Mouse (Mus musculus) midbrain, embryonic 16.5 days (tissue): ENCODE data around the gene Smim15. TPM values are rescaled to one million over a fixed set of nuclear protein-coding genes. Genes with fewer than 3 reads are reported as not detected.

Experiments used
- ATAC-seq: fragments of 200-750 bp; cut with Nextera tagmentation; 2 replicates; pipeline ENCODE4 v1.8.0; 2017; ENCODE audit warnings: moderate TSS enrichment
- H3K27ac ChIP-seq: fragments of 300-500 bp; sonication (generic); 2 replicates; pipeline ENCODE4 v1.5.1; 2014; ENCODE audit warnings: mild to moderate bottlenecking, low read length, mixed read lengths
- H3K27me3 ChIP-seq: fragments of 300-500 bp; sonication (generic); 2 replicates; pipeline ENCODE4 v1.6.1; 2014; ENCODE audit warnings: low read depth, low read length, mixed read lengths; ENCODE audit not compliant: control insufficient read depth, insufficient read depth
- H3K36me3 ChIP-seq: fragments of 300-500 bp; sonication (generic); 2 replicates; pipeline ENCODE4 v1.6.1; 2014; ENCODE audit warnings: mild to moderate bottlenecking, low read length, moderate library complexity, mixed read lengths; ENCODE audit not compliant: control insufficient read depth, insufficient read depth
- H3K4me1 ChIP-seq: fragments of 300-500 bp; sonication (generic); 2 replicates; pipeline ENCODE4 v1.6.1; 2014; ENCODE audit warnings: mild to moderate bottlenecking, low read length, mixed read lengths; ENCODE audit not compliant: control insufficient read depth, insufficient read depth
- H3K4me2 ChIP-seq: fragments of 300-500 bp; sonication (generic); 2 replicates; pipeline ENCODE4 v1.6.1; 2014; ENCODE audit warnings: mild to moderate bottlenecking, low read length, mixed read lengths
- H3K4me3 ChIP-seq: fragments of 300-500 bp; sonication (generic); 2 replicates; pipeline ENCODE4 v1.5.1; 2014; ENCODE audit warnings: low read depth, mild to moderate bottlenecking, low read length, moderate library complexity, mixed read lengths
- H3K9ac ChIP-seq: fragments of 300-500 bp; sonication (generic); 2 replicates; pipeline ENCODE4 v1.6.1; 2014; ENCODE audit warnings: low read depth, low read length, mixed read lengths
- H3K9me3 ChIP-seq: fragments of 300-500 bp; sonication (generic); replicated peaks from 2 replicates; pipeline ENCODE4 v1.6.1; 2014; ENCODE audit warnings: mild to moderate bottlenecking, low read length, mixed read lengths; ENCODE audit not compliant: control insufficient read depth, poor library complexity, severe bottlenecking
- WGBS: fragments of 180-500 bp; shearing (Covaris S2); extraction: QIAGEN DNeasy Blood & Tissue Kit; methylation state at CpG from one replicate; pipeline ENCODE4 v1.1.7; 2014; 5-methylcytosine and 5-hydroxymethylcytosine counted together
- polyA plus RNA-seq: library from polyadenylated mRNA; unstranded; fragments of >200 nt; fragmentation: Nextera tagmentation; extraction: Ambion mirVana; gene quantifications from 2 replicates; pipeline ENCODE4 v1.2.1, GENCODE M21; 2015

Smim15 gene
- polyA plus RNA-seq, 1 experiment from 2014 or later, result 32.3 TPM

DNA sequence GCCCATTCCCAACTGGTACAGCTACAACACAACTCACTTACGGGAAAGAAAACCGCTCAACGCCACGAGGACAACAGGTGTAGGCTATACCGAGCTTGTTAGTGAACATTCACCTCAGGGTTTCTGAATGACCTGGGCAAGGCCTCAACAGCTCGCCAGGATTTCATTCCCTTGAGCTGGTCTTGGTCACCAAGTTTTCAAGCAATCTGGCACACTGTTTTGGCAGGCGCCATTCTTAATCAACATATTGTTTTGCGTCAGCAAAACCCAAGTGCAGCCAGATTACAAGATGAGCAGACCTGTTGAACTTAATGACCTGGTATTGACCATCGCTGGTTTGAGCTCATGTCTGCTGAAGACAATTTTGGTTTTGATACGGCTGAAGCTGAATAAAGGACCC, 25.9 kb downstream of the Smim15 start:
- 98% methylated on average over 10 of the region's 10 CpGs for WGBS
- no peak overlapping the region for H3K4me2 ChIP-seq
- no peak for ATAC-seq

GRCm38 (mm10) chr13:108077476-108077875, 33.2 kb downstream of the Smim15 start:
- no peaks in the 10 kb centered on the region for H3K9me3 ChIP-seq
- no peak for ATAC-seq
- no peaks in the 10 kb centered on the region for H3K36me3 ChIP-seq
- no peak overlapping the region for H3K4me2 ChIP-seq
- no peak overlapping the region for H3K27ac ChIP-seq
- H3K9ac ChIP-seq, result no peak overlapping the region
- 76% methylated on average over 6 of the region's 6 CpGs for WGBS
- no peaks in the 10 kb centered on the region for H3K27me3 ChIP-seq
- no peak overlapping the region for H3K4me3 ChIP-seq
- no peaks in the 10 kb centered on the region for H3K4me1 ChIP-seq

More for the DNA sequence above, 25.9 kb downstream of the Smim15 start:
- no peak overlapping the region for H3K4me3 ChIP-seq
- no peaks in the 10 kb centered on the region for H3K36me3 ChIP-seq
- H3K4me1 ChIP-seq, result no peaks in the 10 kb centered on the region
- H3K27me3 ChIP-seq, result no peaks in the 10 kb centered on the region
- H3K9ac ChIP-seq, result no peak overlapping the region
- H3K27ac ChIP-seq, result no peak overlapping the region
- no peaks in the 10 kb centered on the region for H3K9me3 ChIP-seq

- Histone ChIP-seq H3K36me3 (no peaks in the 10 kb centered on the region), H3K4me3 (no peak overlapping the region), H3K4me2 (no peak overlapping the region), H3K9me3 (no peaks in the 10 kb centered on the region), H3K27me3 (no peaks in the 10 kb centered on the region), H3K9ac (no peak overlapping the region), H3K27ac (no peak overlapping the region), H3K4me1 (no peaks in the 10 kb centered on the region)
- ATAC-seq, result no peak
- WGBS, result 83% methylated on average over 4 of the region's 4 CpGs
These were observed 33.7 kb downstream of the Smim15 start for GRCm38 (mm10) chr13:108077901-108078300.

DNA sequence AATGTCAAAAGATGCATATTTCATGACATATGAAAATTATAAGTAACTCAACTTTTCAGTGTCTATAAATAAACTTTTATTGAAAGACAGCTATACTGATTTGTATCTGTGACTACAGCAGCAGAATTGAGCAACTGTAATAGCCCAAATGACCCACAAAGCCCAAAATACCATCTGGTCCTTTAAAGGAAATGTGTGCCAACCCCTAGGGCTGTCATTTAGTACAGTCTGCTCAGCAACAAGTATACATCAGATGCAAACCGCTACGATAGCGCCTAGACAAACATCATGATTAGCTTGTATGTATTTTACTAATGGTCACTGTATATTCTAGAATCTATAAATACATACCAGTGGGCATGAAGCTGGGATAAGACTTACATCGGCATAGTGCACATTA, 39.8 kb downstream of the Smim15 start:
- Histone ChIP-seq H3K36me3 (no peaks in the 10 kb centered on the region), H3K4me3 (no peak overlapping the region), H3K9me3 (no peaks in the 10 kb centered on the region), H3K27me3 (no peaks in the 10 kb centered on the region), H3K9ac (no peak overlapping the region), H3K27ac (no peak overlapping the region), H3K4me1 (peaks cover 2% of the 10 kb centered on the region; the same call in 1 of the 2 replicates), H3K4me2 (no peak overlapping the region)
- ATAC-seq, result no peak
- WGBS, result 95% methylated on average over 4 of the region's 4 CpGs

GRCm38 (mm10) chr13:108086036-108086435, 41.8 kb downstream of the Smim15 start:
- no peaks in the 10 kb centered on the region for H3K27me3 ChIP-seq
- no peaks in the 10 kb centered on the region for H3K36me3 ChIP-seq
- H3K9me3 ChIP-seq, result no peaks in the 10 kb centered on the region
- H3K4me3 ChIP-seq, result no peak overlapping the region
- 87% methylated on average over 5 of the region's 5 CpGs for WGBS
- no peak overlapping the region for H3K9ac ChIP-seq
- peaks cover 2% of the 10 kb centered on the region; the same call in 1 of the 2 replicates for H3K4me1 ChIP-seq
- ATAC-seq, result no peak
- H3K4me2 ChIP-seq, result no peak overlapping the region
- H3K27ac ChIP-seq, result no peak overlapping the region

- Histone ChIP-seq H3K4me1 (peaks cover 2% of the 10 kb centered on the region; the same call in 1 of the 2 replicates), H3K4me3 (no peak overlapping the region), H3K9ac (no peak overlapping the region), H3K4me2 (no peak overlapping the region), H3K9me3 (no peaks in the 10 kb centered on the region), H3K27ac (no peak overlapping the region), H3K36me3 (no peaks in the 10 kb centered on the region), H3K27me3 (no peaks in the 10 kb centered on the region)
- 75% methylated on average over 4 of the region's 4 CpGs for WGBS
- ATAC-seq, result no peak
These were observed 42.5 kb downstream of the Smim15 start for GRCm38 (mm10) chr13:108086724-108087123.

DNA sequence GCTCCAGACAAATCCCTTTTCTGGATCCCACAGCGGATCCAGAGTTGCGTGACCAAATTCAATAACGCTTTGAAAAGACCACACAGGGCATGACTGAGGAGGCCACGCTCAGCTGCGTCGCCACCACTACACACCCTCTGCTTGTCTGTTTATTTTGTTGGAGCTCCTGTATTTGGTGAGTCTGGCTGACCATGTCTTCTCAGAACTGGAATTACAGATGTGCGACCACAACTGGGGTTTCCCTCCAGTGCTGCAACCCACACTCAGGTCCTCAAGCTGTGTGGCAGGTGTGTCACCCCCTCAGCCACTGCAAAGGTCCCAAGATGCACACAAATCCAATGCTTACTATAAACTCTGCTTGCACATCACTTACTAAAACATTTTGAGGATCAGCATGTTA, 48.0 kb downstream of the Smim15 start:
- no peaks in the 10 kb centered on the region for H3K9me3 ChIP-seq
- H3K9ac ChIP-seq, result no peak overlapping the region
- no peak for ATAC-seq
- no peak overlapping the region for H3K27ac ChIP-seq
- H3K27me3 ChIP-seq, result no peaks in the 10 kb centered on the region
- H3K4me1 ChIP-seq, result peaks cover 2% of the 10 kb centered on the region; the same call in 1 of the 2 replicates
- no peak overlapping the region for H3K4me2 ChIP-seq
- 87% methylated on average over 7 of the region's 7 CpGs for WGBS
- no peaks in the 10 kb centered on the region for H3K36me3 ChIP-seq
- no peak overlapping the region for H3K4me3 ChIP-seq

GRCm38 (mm10) chr13:108094681-108095080, 50.4 kb downstream of the Smim15 start:
- Histone ChIP-seq H3K4me1 (no peaks in the 10 kb centered on the region), H3K9me3 (no peaks in the 10 kb centered on the region), H3K27me3 (no peaks in the 10 kb centered on the region), H3K4me3 (no peak overlapping the region), H3K4me2 (no peak overlapping the region), H3K27ac (no peak overlapping the region), H3K9ac (no peak overlapping the region), H3K36me3 (no peaks in the 10 kb centered on the region)
- 96% methylated on average over 5 of the region's 5 CpGs for WGBS
- no peak for ATAC-seq

- ATAC-seq, result no peak
- Histone ChIP-seq H3K9me3 (no peaks in the 10 kb centered on the region), H3K4me1 (no peaks in the 10 kb centered on the region), H3K27ac (no peak overlapping the region), H3K9ac (no peak overlapping the region), H3K36me3 (no peaks in the 10 kb centered on the region), H3K4me2 (no peak overlapping the region), H3K4me3 (no peak overlapping the region), H3K27me3 (no peaks in the 10 kb centered on the region)
- WGBS, result 82% methylated on average over 7 of the region's 7 CpGs
These were observed 51.4 kb downstream of the Smim15 start for GRCm38 (mm10) chr13:108095617-108096016.
